Mouse (Mus musculus) heart, adult 8-10 months (tissue): ENCODE results near the gene Shd. TPM values are rescaled to one million over a fixed set of nuclear protein-coding genes. Genes with fewer than 3 reads are reported as not detected.

ENCODE experiments used
- DNase-seq: peaks from one replicate; pipeline ENCODE4 v3.0.0; 2022; ENCODE audit warnings: low spot score
- total RNA-seq, 4 experiments: library from RNA; stranded (reverse); gene quantifications; 2 replicates each; pipeline ENCODE4 v1.2.4; 2022

The Shd gene
- total RNA-seq, 4 experiments from 2014 or later, result 0.66 to 2.0 (median 1.5) TPM

GRCm38 (mm10) chr17:56024476-56024875, 54.2 kb downstream of the Shd start:
- no peak for DNase-seq

- no peak for DNase-seq
Observed at GRCm38 (mm10) chr17:56024931-56025330, 54.7 kb downstream of the Shd start.

Other genes starting within 250 kb of the Shd start
- gene Adgre4, start 220.5 kb upstream of the Shd start, total RNA-seq, result 1 to 10 TPM in 1 of 4 experiments, under 1 TPM in 3; 0.31 to 1.3 (median 0.41) TPM
- 1 to 10 TPM; 2.9 to 4.0 (median 3.7) TPM for gene Zfp119a, start 91.5 kb upstream of the Shd start, total RNA-seq
- 1 to 10 TPM; 2.6 to 4.1 (median 3.5) TPM for gene Zfp959, start 78.4 kb upstream of the Shd start, total RNA-seq
- gene Zfp119b, start 21.0 kb upstream of the Shd start, total RNA-seq, result 1 to 10 TPM; 2.4 to 3.9 (median 3.1) TPM
- under 1 TPM; 0.23 to 0.97 (median 0.41) TPM for gene Ebi3, start 17.8 kb upstream of the Shd start, total RNA-seq
- gene Yju2, start 11.4 kb upstream of the Shd start, total RNA-seq, result 10 to 100 TPM in 1 of 4 experiments, 1 to 10 TPM in 3; 8.2 to 10.3 (median 9.0) TPM
- gene Fsd1, start 16.0 kb downstream of the Shd start, total RNA-seq, result 1 to 10 TPM in 1 of 4 experiments, under 1 TPM in 1, not detected in 2; 0.52 to 1.6 TPM
- 10 to 100 TPM; 11.8 to 17.5 (median 14.4) TPM for gene Stap2, start 35.1 kb downstream of the Shd start, total RNA-seq
- gene Mpnd, start 35.2 kb downstream of the Shd start, total RNA-seq, result 10 to 100 TPM; 78.9 to 90.4 (median 87.1) TPM
- 10 to 100 TPM; 12.3 to 14.4 (median 13.3) TPM for gene Sh3gl1, start 66.2 kb downstream of the Shd start, total RNA-seq
- gene Chaf1a, start 70.0 kb downstream of the Shd start, total RNA-seq, result 1 to 10 TPM in 3 of 4 experiments, under 1 TPM in 1; 0.84 to 1.9 (median 1.4) TPM
- gene Ubxn6, start 104.6 kb downstream of the Shd start, total RNA-seq, result 10 to 100 TPM; 50.4 to 64.4 (median 55.4) TPM
- gene Hdgfl2, start 109.2 kb downstream of the Shd start, total RNA-seq, result 10 to 100 TPM; 30.6 to 41.4 (median 35.2) TPM
- 100 to 1,000 TPM; 140 to 200 (median 164) TPM for gene Plin4, start 139.3 kb downstream of the Shd start, total RNA-seq
- gene Plin5, start 147.1 kb downstream of the Shd start, total RNA-seq, result 100 to 1,000 TPM; 110 to 160 (median 150) TPM
- gene Lrg1, start 151.5 kb downstream of the Shd start, total RNA-seq, result 10 to 100 TPM; 47.5 to 68.7 (median 60.4) TPM
- gene Sema6b, start 169.9 kb downstream of the Shd start, total RNA-seq, result 10 to 100 TPM in 1 of 4 experiments, 1 to 10 TPM in 3; 5.4 to 10.4 (median 8.6) TPM
- 1 to 10 TPM; 1.2 to 2.1 (median 1.4) TPM for gene Tnfaip8l1, start 192.0 kb downstream of the Shd start, total RNA-seq
- 10 to 100 TPM; 25.5 to 29.8 (median 27.9) TPM for gene Mydgf, start 213.5 kb downstream of the Shd start, total RNA-seq
- gene Dpp9, start 248.4 kb downstream of the Shd start, total RNA-seq, result 10 to 100 TPM; 42.6 to 51.1 (median 46.6) TPM